Mouse (Mus musculus) liver, adult 2 months (tissue): ENCODE results near the gene Adamts1. TPM values are rescaled to one million over a fixed set of nuclear protein-coding genes. Genes with fewer than 3 reads are reported as not detected.

Source experiments
- DNase-seq: peaks from one replicate; pipeline ENCODE4 v3.0.0-alpha.2; 2011; ENCODE audit warnings: low read depth, low spot score; ENCODE audit errors: extremely low read depth
- H3K27ac ChIP-seq: fragments of 200-500 bp; replicated peaks from 2 replicates; pipeline ENCODE4 v1.5.1; 2012; ENCODE audit warnings: low read depth, mild to moderate bottlenecking, control low read depth, inconsistent platforms, low read length; ENCODE audit not compliant: insufficient read depth
- H3K27me3 ChIP-seq: fragments of 200-500 bp; 2 replicates; pipeline ENCODE4 v1.6.1; 2012; ENCODE audit warnings: mild to moderate bottlenecking, moderate library complexity, low read length, inconsistent platforms; ENCODE audit not compliant: control insufficient read depth, insufficient read depth
- H3K36me3 ChIP-seq: fragments of 200-500 bp; 2 replicates; pipeline ENCODE4 v1.6.1; 2012; ENCODE audit warnings: low read length, inconsistent platforms; ENCODE audit not compliant: control insufficient read depth, insufficient read depth
- H3K4me1 ChIP-seq: fragments of 200-500 bp; 2 replicates; pipeline ENCODE4 v1.6.1; 2011; ENCODE audit warnings: low read length; ENCODE audit not compliant: control insufficient read depth, insufficient read depth
- H3K4me3 ChIP-seq: fragments of 200-500 bp; 2 replicates; pipeline ENCODE4 v1.5.1; 2011; ENCODE audit warnings: low read depth, mild to moderate bottlenecking, control low read depth, low read length, moderate library complexity; ENCODE audit not compliant: insufficient read depth
- H3K79me2 ChIP-seq: fragments of 200-500 bp; 2 replicates; pipeline ENCODE4 v1.6.1; 2012; ENCODE audit warnings: inconsistent platforms, mild to moderate bottlenecking, low read length, moderate library complexity; ENCODE audit not compliant: control insufficient read depth, insufficient read depth
- H3K9ac ChIP-seq: fragments of 200-500 bp; 2 replicates; pipeline ENCODE4 v1.6.1; 2012; ENCODE audit warnings: low read depth, mild to moderate bottlenecking, control low read depth, inconsistent platforms, low read length
- CTCF ChIP-seq: fragments of 200-500 bp; IDR thresholded peaks from 2 replicates; pipeline ENCODE4 v1.5.1; 2011; ENCODE audit warnings: low read depth, low read length, control low read depth
- POLR2A ChIP-seq: fragments of 200-500 bp; IDR thresholded peaks from 2 replicates; pipeline ENCODE4 v1.6.1; 2011; ENCODE audit warnings: low read length, control low read depth; ENCODE audit not compliant: insufficient read depth; ENCODE audit errors: extremely low read depth
- WGBS: fragments of 180-500 bp; shearing (Covaris S2); methylation state at CpG from one replicate; pipeline ENCODE4 v1.1.7; 2018; 5-methylcytosine and 5-hydroxymethylcytosine counted together
- polyA plus RNA-seq: library from polyadenylated mRNA; depleted of rRNA; stranded (reverse); fragments of >200 nt; gene quantifications from 2 replicates; pipeline ENCODE4 v1.2.3, GENCODE M21; 2012
- total RNA-seq: library from RNA; depleted of rRNA; stranded (reverse); fragments of >200 nt; gene quantifications from 2 replicates; pipeline ENCODE4 v1.2.3, GENCODE M21; 2014

The Adamts1 gene
- total and polyA plus RNA-seq, 2 experiments = 8.9 to 9.4 TPM

DNA sequence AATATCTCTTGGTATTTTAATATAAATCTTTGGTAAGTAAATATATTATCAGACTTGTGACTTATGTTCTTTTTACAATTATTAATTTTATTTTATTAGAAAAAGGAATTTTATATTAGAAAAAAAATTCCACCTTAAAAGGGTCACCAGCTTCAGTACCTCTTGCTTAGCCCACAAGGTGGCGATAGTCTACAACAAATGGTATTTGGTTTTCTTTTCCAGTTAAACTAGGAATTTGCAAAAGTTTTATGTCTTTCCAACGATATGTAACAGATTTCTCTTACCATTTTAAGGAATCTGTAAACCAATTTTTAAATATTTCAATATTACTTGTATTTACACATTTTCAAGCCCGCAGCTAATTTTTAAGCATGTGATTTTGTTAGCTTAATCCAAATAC is 4.2 kb upstream of the Adamts1 start:
- peak; percentile 57 for DNase-seq
- 13% methylated on average over 3 of the region's 3 CpGs for WGBS
- no peaks in the 10 kb centered on the region; the same call in 1 of the 2 replicates for H3K4me1 ChIP-seq
- TF ChIP-seq POLR2A = no peak
- TF ChIP-seq CTCF = peak; percentile 16; the same call in 1 of the 2 replicates
- no peaks in the 10 kb centered on the region for H3K79me2 ChIP-seq
- H3K36me3 ChIP-seq = no peaks in the 10 kb centered on the region
- no peak overlapping the region for H3K4me3 ChIP-seq
- H3K27ac ChIP-seq = no peak overlapping the region
- H3K27me3 ChIP-seq = no peaks in the 10 kb centered on the region
- no peak overlapping the region for H3K9ac ChIP-seq

DNA sequence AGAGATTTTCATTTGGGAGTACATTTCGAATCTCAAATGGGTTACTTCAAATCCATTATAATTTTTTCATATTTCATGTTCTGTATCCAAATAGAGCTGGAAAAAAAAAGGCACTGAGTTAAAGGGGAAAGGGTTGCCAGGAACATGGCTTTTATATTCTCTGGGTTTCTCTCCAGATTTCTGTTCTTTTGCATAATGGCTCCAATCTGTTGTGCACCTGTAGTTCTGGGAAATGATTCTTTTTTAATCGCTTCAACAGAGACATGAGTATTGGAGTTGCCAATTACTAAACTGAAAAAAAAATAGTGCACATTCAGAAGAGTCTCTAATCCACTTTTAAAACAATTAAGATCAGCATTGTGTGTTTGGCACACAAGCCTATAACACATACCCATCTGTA is 2.7 kb upstream of the Adamts1 start:
- Histone ChIP-seq H3K27ac (no peak overlapping the region), H3K79me2 (no peaks in the 10 kb centered on the region), H3K4me3 (no peak overlapping the region), H3K9ac (no peak overlapping the region), H3K36me3 (no peaks in the 10 kb centered on the region), H3K4me1 (peaks cover 2% of the 10 kb centered on the region; the same call in 1 of the 2 replicates), H3K27me3 (no peaks in the 10 kb centered on the region)
- WGBS = 63% methylated on average over 2 of the region's 2 CpGs
- DNase-seq = no peak
- TF ChIP-seq CTCF (no peak), POLR2A (no peak)

DNA sequence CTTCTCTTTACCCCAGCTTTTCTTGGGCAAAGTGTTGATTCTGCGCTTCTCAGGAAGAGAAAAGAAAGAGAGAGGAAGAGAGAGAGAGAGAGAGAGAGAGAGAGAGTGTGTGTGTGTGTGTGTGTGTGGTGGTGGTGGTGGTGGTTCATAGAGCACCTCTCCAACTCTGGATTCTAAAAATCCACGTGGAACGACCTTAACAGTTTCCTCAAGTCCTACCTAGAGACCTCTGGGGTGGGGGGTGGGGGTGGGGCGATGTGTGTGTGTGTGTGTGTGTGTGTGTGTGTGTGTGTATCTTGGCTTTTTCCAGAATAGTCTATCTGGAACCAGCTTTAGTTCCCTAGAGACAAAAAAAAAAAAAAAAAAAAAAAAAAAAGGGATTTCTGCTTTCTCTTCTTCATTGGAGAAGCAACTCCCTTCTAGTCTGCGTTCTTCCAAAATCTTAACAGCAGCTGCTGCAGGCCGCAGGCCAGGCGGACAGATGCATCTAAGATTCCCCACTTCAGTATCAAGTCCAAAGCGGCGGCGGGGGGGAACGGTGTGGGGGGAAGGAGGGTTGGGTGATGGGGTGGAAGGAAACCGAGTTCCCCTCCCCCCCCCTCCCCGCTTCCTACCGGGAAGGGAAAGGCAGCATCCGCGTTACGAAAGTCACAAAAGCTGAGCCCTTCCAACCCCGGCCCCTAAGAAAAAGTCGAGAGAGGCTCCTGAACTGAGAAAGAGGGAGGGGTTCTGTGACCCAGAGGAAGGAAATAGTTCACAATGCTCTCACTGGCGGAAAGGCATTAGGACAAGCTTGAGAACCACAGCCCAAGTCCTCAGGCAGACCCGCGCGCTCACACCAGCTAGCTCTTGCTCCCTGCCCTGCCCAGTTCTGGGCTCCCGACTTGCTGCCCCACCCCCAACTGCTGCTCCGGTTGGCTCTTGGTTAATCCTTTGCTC is 969 bp upstream of the Adamts1 start:
- TF ChIP-seq POLR2A (no peak), CTCF (no peak)
- H3K9ac ChIP-seq = peak overlapping the region; percentile 63
- peak overlapping the region; percentile 68 for H3K27ac ChIP-seq
- DNase-seq = peak; percentile 51
- peaks cover 6% of the 10 kb centered on the region; the same call in 1 of the 2 replicates for H3K4me1 ChIP-seq
- no peaks in the 10 kb centered on the region for H3K27me3 ChIP-seq
- H3K79me2 ChIP-seq = no peaks in the 10 kb centered on the region
- WGBS = 3% methylated on average over 25 of the region's 25 CpGs
- H3K36me3 ChIP-seq = no peaks in the 10 kb centered on the region; the same call in 1 of the 2 replicates
- peak overlapping the region; percentile 63 for H3K4me3 ChIP-seq

DNA sequence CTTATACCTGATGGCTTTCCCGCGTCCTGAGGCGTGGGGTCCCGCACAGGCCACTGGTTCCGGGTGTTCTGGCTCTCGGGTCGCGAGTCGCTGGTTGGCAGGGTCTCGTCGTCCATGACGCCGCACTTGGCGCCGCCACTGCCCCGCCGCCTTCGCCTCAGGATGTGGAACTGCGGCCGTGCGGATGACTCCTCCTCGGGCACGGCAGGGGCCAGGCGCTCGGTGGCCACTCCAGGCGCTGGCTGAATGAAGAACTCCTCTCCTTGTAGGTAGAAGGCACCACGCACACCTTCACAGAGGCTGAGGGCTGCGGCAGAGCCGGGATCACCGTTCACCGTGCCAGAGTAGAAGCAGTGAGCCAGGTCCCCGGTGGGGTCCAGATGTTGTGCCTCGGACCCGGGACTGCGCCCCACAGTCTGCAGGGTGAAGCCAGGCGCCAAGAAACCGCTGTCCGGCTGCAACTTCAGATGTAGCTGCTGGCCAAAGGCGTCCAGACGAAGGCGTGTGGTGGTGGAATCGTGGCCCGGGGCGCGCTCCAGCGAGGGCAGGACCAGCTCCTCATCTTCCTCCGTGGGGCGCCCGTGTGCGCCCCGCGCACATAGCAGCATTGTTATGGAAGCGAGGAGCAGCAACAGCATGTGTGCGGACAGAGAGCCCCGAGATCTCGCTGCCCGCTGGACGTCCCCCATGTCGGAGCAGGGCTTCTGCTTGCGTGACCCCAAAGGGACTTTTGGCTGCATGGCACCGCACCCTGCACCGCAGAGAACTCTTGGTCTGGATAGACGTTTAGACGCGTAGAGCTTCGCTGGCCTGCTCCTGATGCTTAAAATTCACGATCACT is 722 bp downstream of the Adamts1 start:
- Histone ChIP-seq H3K9ac (peak overlapping the region; percentile 63), H3K27me3 (no peaks in the 10 kb centered on the region), H3K4me1 (peaks cover 6% of the 10 kb centered on the region), H3K36me3 (peaks cover 8% of the 10 kb centered on the region), H3K27ac (peak overlapping the region; percentile 42), H3K4me3 (peak overlapping the region; percentile 63), H3K79me2 (no peaks in the 10 kb centered on the region)
- TF ChIP-seq CTCF (no peak), POLR2A (no peak)
- no peak for DNase-seq
- WGBS = under 1% methylated on average over 67 of the region's 67 CpGs

DNA sequence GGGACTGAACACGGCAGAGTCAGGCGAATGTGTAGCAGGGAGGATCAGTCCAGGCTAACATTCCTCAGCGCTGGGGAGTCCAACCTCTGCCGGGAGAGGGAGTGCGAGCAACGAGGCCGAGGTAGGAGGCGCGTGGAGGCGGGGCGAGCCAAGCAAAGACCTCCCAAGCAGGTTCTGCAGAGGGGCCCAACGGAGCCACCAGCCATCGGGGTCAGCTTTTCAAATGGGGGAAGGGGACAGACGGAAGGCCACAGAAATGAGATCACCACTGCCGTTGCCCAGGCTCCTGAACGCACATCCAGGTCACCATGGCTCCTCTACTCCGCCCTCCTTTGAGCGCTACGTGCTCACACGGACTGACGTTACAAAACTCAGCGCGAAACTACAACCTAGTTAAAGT is 1.7 kb downstream of the Adamts1 start:
- H3K9ac ChIP-seq = peak overlapping the region; percentile 63
- H3K27me3 ChIP-seq = no peaks in the 10 kb centered on the region
- peak overlapping the region; percentile 82 for H3K27ac ChIP-seq
- DNase-seq = peak; percentile 84
- TF ChIP-seq POLR2A (0 out of 2 replicates have a peak, but pooled peaks have one; percentile 33), CTCF (peak; percentile 71)
- under 1% methylated on average over 23 of the region's 23 CpGs for WGBS
- peaks cover 17% of the 10 kb centered on the region for H3K36me3 ChIP-seq
- no peaks in the 10 kb centered on the region for H3K79me2 ChIP-seq
- H3K4me1 ChIP-seq = peaks cover 6% of the 10 kb centered on the region
- peak overlapping the region; percentile 63 for H3K4me3 ChIP-seq
